Mouse (Mus musculus): ENCODE measurements around the gene Fam174a. TPM values are rescaled to one million over a fixed set of nuclear protein-coding genes. Genes with fewer than 3 reads are reported as not detected.

The Fam174a gene
- total and polyA plus RNA-seq, 2 experiments from 2014 or later: 20.8 to 30.0 TPM

DNA sequence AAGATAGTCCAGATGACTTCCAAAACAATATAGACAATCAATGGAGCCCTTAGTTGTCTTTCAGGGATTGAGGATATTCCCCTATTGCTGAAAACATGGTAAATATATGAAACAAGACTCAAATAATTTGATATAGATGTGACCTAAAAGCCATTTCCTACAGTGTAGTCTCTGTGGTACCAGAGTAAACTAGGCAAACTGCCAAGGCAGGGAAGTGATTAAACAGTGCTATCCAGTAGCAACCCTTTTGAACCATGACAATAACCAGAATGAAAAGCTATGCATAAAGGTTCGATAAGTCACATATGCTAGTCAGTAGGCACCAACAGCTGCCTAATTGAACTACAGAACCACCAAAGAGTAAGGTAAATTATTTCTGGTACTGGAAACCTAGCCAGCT is 40.7 kb downstream of the Fam174a start:
- no peak for ATAC-seq
- H3K4me1 ChIP-seq (ENCODE audit: insufficient read depth): no peaks in the 10 kb centered on the region

DNA sequence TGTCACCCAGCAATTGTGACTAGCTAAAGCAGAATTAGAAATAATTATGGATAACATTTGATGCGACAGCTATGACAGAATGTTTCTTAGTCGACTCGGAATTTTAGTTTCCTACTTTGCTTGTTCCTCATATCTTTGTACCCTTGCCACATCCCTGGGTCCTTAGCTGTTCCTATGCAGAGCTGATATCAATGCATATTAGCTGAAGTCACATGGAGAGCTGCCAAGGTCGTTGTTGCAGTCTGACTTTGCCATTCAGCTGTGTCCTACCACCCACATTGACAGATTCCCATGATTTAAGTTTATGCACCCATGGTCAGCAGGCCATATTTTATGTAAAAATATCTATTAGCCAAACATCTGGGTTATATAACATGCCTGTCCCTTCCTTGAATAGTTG is 43.5 kb downstream of the Fam174a start:
- Histone ChIP-seq H3K9ac (no peak overlapping the region), H3K27ac (ENCODE audit: low read depth, low read length) (no peak overlapping the region), H3K4me3 (ENCODE audit: low read depth, low read length) (no peak overlapping the region), H3K27me3 (ENCODE audit: insufficient read depth, low read length) (no peaks in the 10 kb centered on the region), H3K4me1 (ENCODE audit: insufficient read depth) (no peaks in the 10 kb centered on the region), H3K4me2 (ENCODE audit: low read depth) (no peak overlapping the region), H3K36me3 (ENCODE audit: insufficient read depth) (no peaks in the 10 kb centered on the region), H3K9me3 (ENCODE audit: low read length) (no peaks in the 10 kb centered on the region)
- 79% methylated on average over 4 of the region's 4 CpGs for WGBS
- no peak for TF ChIP-seq CTCF (IDR thresholded peaks at IDR 0.05; ENCODE audit: low read depth)
- DNase-seq: no peak
- no peak for ATAC-seq

More for the DNA sequence above, 40.7 kb downstream of the Fam174a start:
- no peak for TF ChIP-seq CTCF (IDR thresholded peaks at IDR 0.05; ENCODE audit: low read depth)
- Histone ChIP-seq H3K9ac (no peak overlapping the region), H3K27ac (ENCODE audit: low read depth, low read length) (no peak overlapping the region), H3K27me3 (ENCODE audit: insufficient read depth, low read length) (no peaks in the 10 kb centered on the region), H3K4me3 (ENCODE audit: low read depth, low read length) (no peak overlapping the region), H3K9me3 (ENCODE audit: low read length) (no peaks in the 10 kb centered on the region), H3K4me2 (ENCODE audit: low read depth) (no peak overlapping the region), H3K36me3 (ENCODE audit: insufficient read depth) (no peaks in the 10 kb centered on the region)
- WGBS: 47% methylated on average over 1 of the region's 1 CpGs
- no peak for DNase-seq

DNA sequence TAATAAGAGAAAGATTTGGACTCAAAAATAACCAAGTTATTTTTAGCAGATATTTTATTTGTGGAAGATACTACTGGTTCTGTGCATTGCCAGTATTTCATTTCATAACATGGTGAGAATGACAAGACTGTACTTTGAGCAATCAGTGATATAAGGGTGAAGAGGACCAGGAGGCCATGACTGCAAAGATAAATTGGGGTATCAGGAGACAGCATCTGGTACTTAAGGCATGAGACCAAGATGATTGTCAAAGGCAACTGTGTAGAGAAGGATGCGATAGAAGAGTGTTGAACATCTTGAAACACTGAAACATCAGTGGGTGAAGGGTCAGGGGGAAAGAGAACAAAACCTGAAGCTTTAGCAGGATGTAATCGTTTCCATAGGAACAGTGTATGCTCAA is 50.3 kb downstream of the Fam174a start:
- no peaks in the 10 kb centered on the region for H3K36me3 ChIP-seq (ENCODE audit: insufficient read depth)
- no peak overlapping the region for H3K27ac ChIP-seq (ENCODE audit: low read depth, low read length)
- no peak overlapping the region for H3K4me3 ChIP-seq (ENCODE audit: low read depth, low read length)
- H3K4me1 ChIP-seq (ENCODE audit: insufficient read depth): no peaks in the 10 kb centered on the region
- H3K4me2 ChIP-seq (ENCODE audit: low read depth): no peak overlapping the region
- H3K9me3 ChIP-seq (ENCODE audit: low read length): no peaks in the 10 kb centered on the region
- H3K9ac ChIP-seq: no peak overlapping the region
- H3K27me3 ChIP-seq (ENCODE audit: insufficient read depth, low read length): no peaks in the 10 kb centered on the region
- ATAC-seq: no peak
- no peak for TF ChIP-seq CTCF (IDR thresholded peaks at IDR 0.05; ENCODE audit: low read depth)
- WGBS: 70% methylated on average over 2 of the region's 2 CpGs
- DNase-seq: no peak

DNA sequence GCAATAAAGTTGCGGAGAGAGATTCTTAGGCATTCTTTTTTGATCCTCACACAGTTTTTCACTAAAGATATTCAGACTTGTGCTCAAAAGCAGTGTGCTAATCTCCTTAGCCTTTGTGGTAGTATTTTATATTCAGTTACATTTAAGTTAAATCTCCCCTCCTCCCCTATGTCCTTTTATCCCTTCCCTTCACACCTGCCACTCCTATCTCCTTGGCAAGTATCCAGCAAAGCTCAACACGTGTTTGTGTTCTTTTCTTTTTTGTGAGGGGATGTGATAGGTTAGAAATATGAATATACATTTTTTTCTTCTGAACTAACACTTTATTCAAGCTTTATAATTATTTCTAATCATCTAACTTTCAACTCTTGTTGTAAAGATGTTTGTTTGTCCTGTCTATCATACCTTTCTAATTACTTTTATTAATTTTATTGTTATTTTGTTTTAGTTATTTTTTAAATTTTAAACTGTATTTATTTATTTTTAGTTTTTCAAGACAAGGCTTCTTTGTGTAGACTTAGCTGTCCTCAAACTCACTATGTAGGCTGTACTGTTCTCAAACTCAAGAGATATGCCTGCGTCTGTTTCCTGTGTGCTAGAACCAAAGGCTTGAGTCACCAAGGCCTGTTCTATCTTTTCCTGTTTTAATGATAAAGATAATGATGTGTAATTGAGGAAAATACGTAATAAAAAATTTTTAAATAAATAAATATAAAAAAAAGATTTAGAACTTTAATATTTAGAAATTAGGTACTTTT is 53.4 kb downstream of the Fam174a start:
- no peak overlapping the region for H3K27ac ChIP-seq (ENCODE audit: low read depth, low read length)
- 60% methylated on average over 4 of the region's 4 CpGs for WGBS
- H3K27me3 ChIP-seq (ENCODE audit: insufficient read depth, low read length): no peaks in the 10 kb centered on the region
- TF ChIP-seq CTCF (IDR thresholded peaks at IDR 0.05; ENCODE audit: low read depth): no peak
- no peaks in the 10 kb centered on the region for H3K36me3 ChIP-seq (ENCODE audit: insufficient read depth)
- no peak overlapping the region for H3K9ac ChIP-seq
- H3K4me2 ChIP-seq (ENCODE audit: low read depth): no peak overlapping the region
- H3K4me1 ChIP-seq (ENCODE audit: insufficient read depth): no peaks in the 10 kb centered on the region
- no peak overlapping the region for H3K4me3 ChIP-seq (ENCODE audit: low read depth, low read length)
- DNase-seq (no peak), ATAC-seq (no peak)
- no peaks in the 10 kb centered on the region for H3K9me3 ChIP-seq (ENCODE audit: low read length)

- ATAC-seq (no peak), DNase-seq (no peak)
- Histone ChIP-seq H3K9ac (no peak overlapping the region), H3K4me2 (ENCODE audit: low read depth) (no peak overlapping the region), H3K36me3 (ENCODE audit: insufficient read depth) (no peaks in the 10 kb centered on the region), H3K9me3 (ENCODE audit: low read length) (no peaks in the 10 kb centered on the region), H3K27ac (ENCODE audit: low read depth, low read length) (no peak overlapping the region), H3K27me3 (ENCODE audit: insufficient read depth, low read length) (no peaks in the 10 kb centered on the region), H3K4me1 (ENCODE audit: insufficient read depth) (no peaks in the 10 kb centered on the region), H3K4me3 (ENCODE audit: low read depth, low read length) (no peak overlapping the region)
- 93% methylated on average over 4 of the region's 4 CpGs for WGBS
- TF ChIP-seq CTCF (IDR thresholded peaks at IDR 0.05; ENCODE audit: low read depth): no peak
Observed at GRCm38 (mm10) chr1:95367748-95368147, 54.3 kb downstream of the Fam174a start.

- Histone ChIP-seq H3K4me1 (ENCODE audit: insufficient read depth) (0 out of 2 replicates have a peak, but pooled peaks cover 4% of the 10 kb centered on the region), H3K9ac (no peak overlapping the region), H3K4me3 (ENCODE audit: low read depth, low read length) (no peak overlapping the region), H3K36me3 (ENCODE audit: insufficient read depth) (no peaks in the 10 kb centered on the region), H3K27me3 (ENCODE audit: insufficient read depth, low read length) (no peaks in the 10 kb centered on the region), H3K27ac (ENCODE audit: low read depth, low read length) (no peak overlapping the region), H3K9me3 (ENCODE audit: low read length) (no peaks in the 10 kb centered on the region), H3K4me2 (ENCODE audit: low read depth) (no peak overlapping the region)
- DNase-seq: peak; percentile 49
- ATAC-seq: peak; percentile 64; the same call in 1 of the 2 replicates
- WGBS: 16% methylated on average over 6 of the region's 6 CpGs
- TF ChIP-seq CTCF (IDR thresholded peaks at IDR 0.05; ENCODE audit: low read depth): no peak
Observed at GRCm38 (mm10) chr1:95375443-95375842, 62.0 kb downstream of the Fam174a start.

- no peaks in the 10 kb centered on the region for H3K9me3 ChIP-seq (ENCODE audit: low read length)
- no peak overlapping the region for H3K27ac ChIP-seq (ENCODE audit: low read depth, low read length)
- no peaks in the 10 kb centered on the region for H3K4me1 ChIP-seq (ENCODE audit: insufficient read depth)
- H3K4me2 ChIP-seq (ENCODE audit: low read depth): no peak overlapping the region
- H3K9ac ChIP-seq: no peak overlapping the region
- TF ChIP-seq CTCF (IDR thresholded peaks at IDR 0.05; ENCODE audit: low read depth): no peak
- no peaks in the 10 kb centered on the region for H3K36me3 ChIP-seq (ENCODE audit: insufficient read depth)
- WGBS: 81% methylated on average over 2 of the region's 2 CpGs
- H3K4me3 ChIP-seq (ENCODE audit: low read depth, low read length): no peak overlapping the region
- ATAC-seq: no peak
- no peak for DNase-seq
- no peaks in the 10 kb centered on the region for H3K27me3 ChIP-seq (ENCODE audit: insufficient read depth, low read length)
Observed at GRCm38 (mm10) chr1:95381028-95381427, 67.6 kb downstream of the Fam174a start.
